In genomic region chr1:119082231-119082991, GRCm38 (mm10) we compare ENCODE assay signal across 9 mouse cellular contexts. TPM values are rescaled to one million over a fixed set of nuclear protein-coding genes. Genes with fewer than 3 reads are reported as not detected.
DNase-seq lines count a peak whose midpoint lies in the region; ATAC-seq and TF ChIP-seq lines count a peak whose summit lies in the region.
"Had no signal": no experiment of that assay in that cellular context is flagged by ENCODE, and none has a peak within 500 bp of the region (broad histone marks: within the 10 kb centered on the region; RNA-seq: fewer than 3 reads in every experiment).

No protein-coding gene starts in this region.

- H3K9me3 ChIP-seq in neural tube, embryonic 14.5 days (ENCODE audit: control insufficient read depth, low read length), result no peaks in the 10 kb centered on the region

- H3K4me1 ChIP-seq in spleen, adult 2 months (ENCODE audit: control insufficient read depth, insufficient read depth, insufficient read length), result no peaks in the 10 kb centered on the region
- no peaks in the 10 kb centered on the region for H3K4me1 ChIP-seq in liver, adult 2 months (ENCODE audit: control insufficient read depth, insufficient read depth, low read length)
- no peaks in the 10 kb centered on the region for H3K4me1 ChIP-seq in neural tube, embryonic 14.5 days (ENCODE audit: control insufficient read depth, insufficient read depth, low read length)

- peak; percentile 44 for ATAC-seq in neural tube, embryonic 14.5 days (ENCODE audit: low read depth)
- ATAC-seq in erythroid progenitor cell, adult 5-6 weeks (replicated peaks; ENCODE audit: low FRiP score, poor library complexity, severe bottlenecking), result no peak

- H3K79me2 ChIP-seq in liver, adult 2 months (ENCODE audit: control insufficient read depth, insufficient read depth, low read length), result no peaks in the 10 kb centered on the region

- H3K9ac ChIP-seq in liver, adult 2 months (ENCODE audit: low read depth, low read length), result no peak overlapping the region
- H3K9ac ChIP-seq in neural tube, embryonic 14.5 days (replicated peaks; ENCODE audit: low read depth, low read length), result no peak overlapping the region

- no peak for TF ChIP-seq POLR2A in spleen, adult 2 months (IDR thresholded peaks at IDR 0.05; ENCODE audit: low read depth, low read length)
- no peak for TF ChIP-seq POLR2A in liver, adult 2 months (IDR thresholded peaks at IDR 0.05; ENCODE audit: extremely low read depth, insufficient read depth, low read length)

- H3K36me3 ChIP-seq in spleen, adult 2 months (ENCODE audit: control insufficient read depth, insufficient read depth, low read length), result no peaks in the 10 kb centered on the region
- no peaks in the 10 kb centered on the region for H3K36me3 ChIP-seq in liver, adult 2 months (ENCODE audit: control insufficient read depth, insufficient read depth, low read length)
- no peaks in the 10 kb centered on the region for H3K36me3 ChIP-seq in neural tube, embryonic 14.5 days (ENCODE audit: control insufficient read depth, insufficient read depth, low read length)

- no peak overlapping the region for H3K27ac ChIP-seq in spleen, adult 2 months (ENCODE audit: insufficient read depth, low read length)
- H3K27ac ChIP-seq in liver, adult 2 months (replicated peaks; ENCODE audit: insufficient read depth, low read depth, low read length), result no peak overlapping the region
- no peak overlapping the region for H3K27ac ChIP-seq in neural tube, embryonic 14.5 days (ENCODE audit: low read depth, low read length)

- no peak for DNase-seq in spleen, adult 2 months (ENCODE audit: low read depth in 1 of 2, low spot score in 2 of 2)
- DNase-seq in spleen, postnatal 14 days (ENCODE audit: low spot score in 2 of 2), result no peak
- DNase-seq in cerebellum, adult 18-20 months, result peak; percentile 34 to 67
- peak; percentile 9 to 67 for DNase-seq in frontal cortex, adult 2 months (ENCODE audit: extremely low spot score in 1 of 2, low spot score in 1 of 2)
- DNase-seq in kidney, adult 9 months, result peak; percentile 58
- peak; percentile 10 for DNase-seq in liver, adult 2 months (ENCODE audit: extremely low read depth, low read depth, low spot score)

- 53% methylated on average over 12 of the region's 12 CpGs for WGBS in spleen, adult 2 months
- 37% methylated on average over 12 of the region's 12 CpGs for WGBS in liver, adult 2 months
- WGBS in neural tube, embryonic 14.5 days, result 45% methylated on average over 12 of the region's 12 CpGs

- no peak overlapping the region for H3K4me3 ChIP-seq in spleen, adult 2 months (ENCODE audit: extremely low read depth, insufficient read depth, insufficient read length)
- no peak overlapping the region for H3K4me3 ChIP-seq in liver, adult 2 months (ENCODE audit: insufficient read depth, low read depth, low read length)
- no peak overlapping the region for H3K4me3 ChIP-seq in neural tube, embryonic 14.5 days (ENCODE audit: low read depth, low read length)
- H3K4me3 ChIP-seq: erythroblast, embryonic 14.5 days had no signal

- TF ChIP-seq CTCF in spleen, adult 2 months (IDR thresholded peaks at IDR 0.05; ENCODE audit: extremely low read depth, insufficient read depth, insufficient read length, insufficient replicate concordance), result peak; percentile 46; the same call in 1 of the 2 replicates
- peak; percentile 92 for TF ChIP-seq CTCF in liver, adult 2 months (IDR thresholded peaks at IDR 0.05; ENCODE audit: low read depth, low read length)

- no peaks in the 10 kb centered on the region for H3K27me3 ChIP-seq in spleen, adult 2 months (ENCODE audit: control insufficient read depth, insufficient read depth, low read length)
- 0 out of 2 replicates have a peak, but pooled peaks cover 2% of the 10 kb centered on the region for H3K27me3 ChIP-seq in liver, adult 2 months (ENCODE audit: control insufficient read depth, insufficient read depth, low read length)
- no peaks in the 10 kb centered on the region for H3K27me3 ChIP-seq in neural tube, embryonic 14.5 days (ENCODE audit: control insufficient read depth, insufficient read depth, low read length)

- no peak overlapping the region for H3K4me2 ChIP-seq in neural tube, embryonic 14.5 days (ENCODE audit: low read depth, low read length)

RNA-seq across cellular contexts. Expression of gene Gli2, which starts 29.0 kb away (rescaled TPM):
- 1.2 and 2.5 TPM in 2 replicates for polyA plus RNA-seq in spleen, adult 2 months (2012; rRNA removed)
- 1.6 and 2.2 TPM in 2 replicates for polyA plus RNA-seq in frontal cortex, adult 2 months (2012; rRNA removed)
- 0.07 TPM in 1 of 2 replicates, not detected in the other for total RNA-seq in liver, adult 2 months (2014; rRNA removed)
- polyA plus RNA-seq in liver, adult 2 months (2012; rRNA removed), result 0.02 and 0.10 TPM in 2 replicates
- 1.5 and 1.8 TPM in 2 replicates for polyA plus RNA-seq in neural tube, embryonic 14.5 days (2014; fragmentation: Nextera tagmentation; extraction: Ambion mirVana)
- total RNA-seq in erythroid progenitor cell, adult 5-6 weeks (2015; ENCODE audit: low replicate concordance), result not detected in 2 replicates
- total RNA-seq in erythroid progenitor cell, adult 5-6 weeks (2017; ENCODE audit: low replicate concordance), result not detected in 2 replicates
- polyA plus RNA-seq: erythroblast, embryonic 14.5 days had no signal

Comparison
In these comparisons a context has a peak if more than half of its experiments do, and no peak if none do; other contexts are left out.
1. DNase-seq: peak in cerebellum, adult 18-20 months (2 of 2), frontal cortex, adult 2 months (2 of 2), kidney, adult 9 months (single experiment) and liver, adult 2 months (single experiment); none in spleen, adult 2 months (0 of 2) and spleen, postnatal 14 days (0 of 2).